Mouse (Mus musculus) intestine, embryonic 14.5 days (tissue): ENCODE data around the gene Gosr2. TPM values are rescaled to one million over a fixed set of nuclear protein-coding genes. Genes with fewer than 3 reads are reported as not detected.

Experiments used
- ATAC-seq: fragments of 200-750 bp; cut with Nextera tagmentation; replicated peaks from 2 replicates; pipeline ENCODE4 v1.8.0; 2017; ENCODE audit warnings: low read depth, moderate number of reproducible peaks, moderate TSS enrichment, moderate library complexity; ENCODE audit not compliant: low FRiP score, low TSS enrichment
- DNase-seq: peaks from one replicate; pipeline ENCODE4 v3.0.0-alpha.2; 2018; ENCODE audit warnings: low spot score
- H3K27ac ChIP-seq: fragments of 300-500 bp; sonication (generic); 2 replicates; pipeline ENCODE4 v1.5.1; 2014; ENCODE audit warnings: low read depth, mild to moderate bottlenecking, control low read depth
- H3K27me3 ChIP-seq: fragments of 300-500 bp; sonication (generic); replicated peaks from 2 replicates; pipeline ENCODE4 v1.6.1; 2014; ENCODE audit warnings: low read length, control low read depth; ENCODE audit not compliant: control insufficient read depth, insufficient read depth
- H3K36me3 ChIP-seq: fragments of 300-500 bp; sonication (generic); 2 replicates; pipeline ENCODE4 v1.6.1; 2014; ENCODE audit warnings: low read length, control low read depth; ENCODE audit not compliant: control insufficient read depth, insufficient read depth
- H3K4me1 ChIP-seq: fragments of 300-500 bp; sonication (generic); replicated peaks from 2 replicates; pipeline ENCODE4 v1.6.1; 2014; ENCODE audit warnings: low read length, control low read depth, mixed read lengths; ENCODE audit not compliant: control insufficient read depth, insufficient read depth
- H3K4me2 ChIP-seq: fragments of 300-500 bp; sonication (generic); 2 replicates; pipeline ENCODE4 v1.6.1; 2014; ENCODE audit warnings: low read length
- H3K4me3 ChIP-seq: fragments of 300-500 bp; sonication (generic); 2 replicates; pipeline ENCODE4 v1.5.1; 2014; ENCODE audit warnings: low read depth, low read length, control low read depth, mixed read lengths
- H3K9ac ChIP-seq: fragments of 300-500 bp; sonication (generic); 2 replicates; pipeline ENCODE4 v1.6.1; 2014; ENCODE audit warnings: mild to moderate bottlenecking, low read length
- H3K9me3 ChIP-seq: fragments of 300-500 bp; sonication (generic); 2 replicates; pipeline ENCODE4 v1.6.1; 2016; ENCODE audit warnings: low read length, control low read depth; ENCODE audit not compliant: control insufficient read depth
- WGBS: fragments of 180-500 bp; shearing (Covaris S2); extraction: QIAGEN DNeasy Blood & Tissue Kit; methylation state at CpG from one replicate; pipeline ENCODE4 v1.1.7; 2014; 5-methylcytosine and 5-hydroxymethylcytosine counted together
- polyA plus RNA-seq: library from polyadenylated mRNA; unstranded; fragments of >200 nt; fragmentation: Nextera tagmentation; extraction: Ambion mirVana; gene quantifications from 2 replicates; pipeline ENCODE4 v1.2.1, GENCODE M21; 2014

Gene Gosr2
- polyA plus RNA-seq, 1 experiment from 2014 or later: 62.8 TPM

GRCm38 (mm10) chr11:103662546-103662945 is 35.2 kb downstream of the Gosr2 start:
- H3K4me3 ChIP-seq: no peak overlapping the region

GRCm38 (mm10) chr11:103661863-103662262 is 35.8 kb downstream of the Gosr2 start:
- ATAC-seq: no peak

More at GRCm38 (mm10) chr11:103662546-103662945, 35.2 kb downstream of the Gosr2 start:
- 76% methylated on average over 5 of the region's 5 CpGs for WGBS
- no peaks in the 10 kb centered on the region for H3K9me3 ChIP-seq
- no peak overlapping the region for H3K4me2 ChIP-seq
- no peak overlapping the region for H3K9ac ChIP-seq
- H3K27ac ChIP-seq: no peak overlapping the region
- DNase-seq: no peak
- no peak for ATAC-seq
- H3K36me3 ChIP-seq: no peaks in the 10 kb centered on the region
- no peaks in the 10 kb centered on the region for H3K27me3 ChIP-seq
- H3K4me1 ChIP-seq: no peaks in the 10 kb centered on the region

DNA sequence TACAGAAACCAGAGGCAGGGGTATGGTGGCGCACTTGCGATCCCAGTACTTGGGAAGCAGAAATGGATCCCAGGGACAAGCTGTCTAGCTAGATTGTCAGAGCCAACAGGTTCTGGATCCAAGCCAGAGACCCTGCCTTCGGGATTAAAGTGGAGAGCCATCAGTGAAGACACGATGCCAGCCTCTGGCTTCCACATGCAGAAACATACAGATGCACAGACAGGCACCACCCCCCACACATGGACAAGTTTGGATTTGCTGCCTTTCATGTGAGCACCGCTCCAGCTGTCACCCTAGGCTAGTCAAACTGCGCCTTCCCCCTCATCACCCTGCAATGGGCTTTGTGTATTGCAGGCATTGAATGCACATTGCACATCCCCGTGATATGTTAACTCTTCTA is 39.5 kb downstream of the Gosr2 start:
- Histone ChIP-seq H3K9ac (no peak overlapping the region), H3K27me3 (peaks cover 17% of the 10 kb centered on the region; the same call in 1 of the 2 replicates), H3K4me1 (no peaks in the 10 kb centered on the region), H3K4me3 (no peak overlapping the region), H3K36me3 (no peaks in the 10 kb centered on the region), H3K27ac (no peak overlapping the region), H3K9me3 (no peaks in the 10 kb centered on the region), H3K4me2 (no peak overlapping the region)
- WGBS: 89% methylated on average over 7 of the region's 7 CpGs
- no peak for ATAC-seq
- DNase-seq: no peak

More at GRCm38 (mm10) chr11:103661863-103662262, 35.8 kb downstream of the Gosr2 start:
- Histone ChIP-seq H3K4me1 (no peaks in the 10 kb centered on the region), H3K9me3 (no peaks in the 10 kb centered on the region), H3K27me3 (no peaks in the 10 kb centered on the region), H3K36me3 (no peaks in the 10 kb centered on the region), H3K4me3 (no peak overlapping the region), H3K27ac (no peak overlapping the region), H3K9ac (no peak overlapping the region), H3K4me2 (no peak overlapping the region)
- 62% methylated on average over 4 of the region's 4 CpGs for WGBS
- no peak for DNase-seq

DNA sequence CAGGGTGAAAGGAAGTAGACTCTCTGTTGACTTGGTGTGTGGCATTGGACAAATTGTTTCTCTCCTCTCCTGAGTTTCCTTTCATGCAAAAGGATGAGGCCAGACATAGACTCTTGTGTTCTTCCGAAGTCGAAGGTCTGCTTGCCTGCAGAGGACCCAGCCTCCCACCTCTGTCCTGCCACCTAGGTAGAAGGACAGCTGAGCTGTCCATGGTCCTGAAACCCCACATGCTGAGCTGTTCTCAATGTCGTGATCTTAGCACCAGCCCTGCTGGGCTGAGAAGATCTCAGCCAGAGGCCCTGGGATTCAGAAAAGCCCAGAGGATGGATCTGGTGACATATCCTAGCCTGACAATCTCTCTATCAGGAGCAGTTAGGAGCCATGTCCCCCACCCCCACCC is 41.2 kb downstream of the Gosr2 start:
- 6% methylated on average over 3 of the region's 3 CpGs for WGBS
- H3K36me3 ChIP-seq: no peaks in the 10 kb centered on the region
- no peak overlapping the region for H3K4me2 ChIP-seq
- H3K27me3 ChIP-seq: peaks cover 32% of the 10 kb centered on the region
- no peak for ATAC-seq
- peak; percentile 88 for DNase-seq
- H3K9ac ChIP-seq: no peak overlapping the region
- no peaks in the 10 kb centered on the region for H3K4me1 ChIP-seq
- no peak overlapping the region for H3K27ac ChIP-seq
- no peak overlapping the region for H3K4me3 ChIP-seq
- H3K9me3 ChIP-seq: no peaks in the 10 kb centered on the region

DNA sequence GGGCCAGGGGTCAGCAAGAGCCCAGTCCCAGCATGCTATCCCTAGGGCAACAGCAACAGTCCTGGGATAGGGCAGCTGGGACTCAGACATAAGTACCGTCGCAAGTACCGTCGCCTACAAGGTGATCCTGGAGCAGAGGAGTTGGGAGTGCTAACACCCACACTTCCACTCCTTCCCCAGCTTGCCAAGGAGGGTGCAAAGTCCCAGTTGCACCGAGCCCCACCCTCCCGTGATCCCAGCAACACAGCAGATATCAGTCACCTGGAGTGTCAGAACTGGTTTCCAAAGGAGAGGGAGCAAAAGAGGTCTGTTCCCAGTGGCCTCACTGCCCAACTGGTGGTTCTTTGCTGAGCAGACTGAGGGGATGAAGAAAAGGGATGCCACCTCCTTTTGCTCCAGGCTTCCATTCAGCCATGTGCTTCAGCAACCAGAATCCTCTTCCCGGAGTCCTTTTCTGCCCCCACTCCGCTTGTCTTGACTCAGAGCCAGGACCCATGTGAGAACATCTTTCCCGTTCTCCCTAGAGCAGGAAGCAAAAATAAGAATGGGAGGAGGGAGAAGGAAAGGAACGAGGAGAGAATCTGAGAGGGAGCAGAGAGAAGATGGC is 44.2 kb downstream of the Gosr2 start:
- peaks cover 63% of the 10 kb centered on the region for H3K27me3 ChIP-seq
- DNase-seq (no peak), ATAC-seq (no peak)
- no peak overlapping the region for H3K4me3 ChIP-seq
- H3K4me1 ChIP-seq: no peaks in the 10 kb centered on the region
- WGBS: 63% methylated on average over 10 of the region's 10 CpGs
- H3K27ac ChIP-seq: no peak overlapping the region
- no peaks in the 10 kb centered on the region for H3K9me3 ChIP-seq
- no peak overlapping the region for H3K4me2 ChIP-seq
- no peak overlapping the region for H3K9ac ChIP-seq
- H3K36me3 ChIP-seq: no peaks in the 10 kb centered on the region

- no peak for ATAC-seq
- H3K9ac ChIP-seq: no peak overlapping the region
- H3K9me3 ChIP-seq: no peaks in the 10 kb centered on the region
- no peaks in the 10 kb centered on the region for H3K36me3 ChIP-seq
- DNase-seq: no peak
- no peaks in the 10 kb centered on the region for H3K4me1 ChIP-seq
- no peak overlapping the region for H3K4me2 ChIP-seq
- H3K4me3 ChIP-seq: no peak overlapping the region
- 77% methylated on average over 6 of the region's 6 CpGs for WGBS
- peaks cover 83% of the 10 kb centered on the region for H3K27me3 ChIP-seq
- no peak overlapping the region for H3K27ac ChIP-seq
These were observed 46.3 kb downstream of the Gosr2 start for GRCm38 (mm10) chr11:103651426-103651825.

- ATAC-seq: no peak
- Histone ChIP-seq H3K9me3 (no peaks in the 10 kb centered on the region), H3K27me3 (peaks cover 79% of the 10 kb centered on the region), H3K27ac (no peak overlapping the region), H3K9ac (no peak overlapping the region), H3K4me2 (peak overlapping the region; percentile 56), H3K4me1 (no peaks in the 10 kb centered on the region), H3K4me3 (peak overlapping the region; percentile 33), H3K36me3 (no peaks in the 10 kb centered on the region)
- 2% methylated on average over 37 of the region's 37 CpGs for WGBS
- peak; percentile 55 for DNase-seq
These were observed 47.7 kb downstream of the Gosr2 start for GRCm38 (mm10) chr11:103649983-103650493.

- Histone ChIP-seq H3K36me3 (no peaks in the 10 kb centered on the region), H3K4me3 (peak within 1 kb of the TSS; percentile 33), H3K4me1 (no peaks in the 10 kb centered on the region), H3K27ac (no peak within 1 kb of the TSS), H3K9me3 (no peaks in the 10 kb centered on the region), H3K4me2 (peak within 1 kb of the TSS; percentile 56), H3K27me3 (peaks cover 75% of the 10 kb centered on the region), H3K9ac (no peak within 1 kb of the TSS)
- DNase-seq (peak; percentile 59), ATAC-seq (no peak)
- WGBS: 1% methylated on average over 67 of the region's 71 CpGs
These were observed 48.3 kb downstream of the Gosr2 start, which contains the start of gene Rprml for GRCm38 (mm10) chr11:103649301-103649982. Gene Rprml, plus strand, starts transcription at chr11:103649570.
